Mouse (Mus musculus): ENCODE measurements around the gene Mef2a. TPM values are rescaled to one million over a fixed set of nuclear protein-coding genes. Genes with fewer than 3 reads are reported as not detected.

The Mef2a gene
- total RNA-seq, 2 experiments from 2014 or later: 122 to 123 TPM

Other genes with a start within 250 kb of the Mef2a start
- gene Lysmd4, start 150.3 kb downstream of the Mef2a start, total RNA-seq (2021): 10 to 100 TPM; 33.3 to 39.3 TPM

All from left cerebral cortex, postnatal 14 days (tissue).